Comparison of ENCODE assay signal across 14 mouse cellular contexts in the genomic region with DNA sequence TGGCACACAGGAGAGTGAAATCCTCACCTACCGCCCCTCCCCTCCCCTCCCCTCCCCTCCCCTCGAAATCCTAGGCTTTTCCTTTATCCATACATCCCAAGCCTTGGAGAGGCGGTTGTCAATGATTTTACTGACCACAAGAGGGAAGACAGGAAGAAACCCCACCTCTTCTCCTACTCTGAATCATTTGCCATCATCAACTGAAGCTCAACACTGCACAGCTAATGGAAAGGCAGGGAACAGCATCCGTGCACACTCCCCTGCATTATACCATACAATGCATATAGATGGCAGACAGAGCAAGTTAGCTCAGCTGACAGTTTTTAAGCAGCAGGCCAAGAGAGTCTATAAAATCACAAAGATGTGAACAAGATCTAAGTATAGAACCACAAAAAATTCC. TPM values are rescaled to one million over a fixed set of nuclear protein-coding genes. Genes with fewer than 3 reads are reported as not detected.
A peak's percentile ranks its signal among the peaks of the same experiment; 100 is the strongest.
DNase-seq lines count a peak whose midpoint lies in the region; ATAC-seq and TF ChIP-seq lines count a peak whose summit lies in the region.
"Had no signal": no experiment of that assay in that cellular context is flagged by ENCODE, and none has a peak within 500 bp of the region (broad histone marks: within the 10 kb centered on the region; RNA-seq: fewer than 3 reads in every experiment).

No protein-coding gene starts in this region.

- 0 out of 2 replicates have a peak, but pooled peaks have one; percentile 6 for TF ChIP-seq CTCF in liver, postnatal 0 days (IDR thresholded peaks at IDR 0.05; ENCODE audit: low read depth)

- no peaks in the 10 kb centered on the region for H3K9me3 ChIP-seq in liver, postnatal 0 days (ENCODE audit: low read length)
- H3K9me3 ChIP-seq in liver, embryonic 11.5 days (ENCODE audit: control insufficient read depth, low read length): no peaks in the 10 kb centered on the region
- no peaks in the 10 kb centered on the region for H3K9me3 ChIP-seq in embryonic facial prominence, embryonic 13.5 days
- H3K9me3 ChIP-seq in hindbrain, embryonic 15.5 days: no peaks in the 10 kb centered on the region
- H3K9me3 ChIP-seq: heart, embryonic 10.5 days; liver, embryonic 12.5 days had no signal

- no peaks in the 10 kb centered on the region for H3K27me3 ChIP-seq in liver, postnatal 0 days (ENCODE audit: insufficient read depth, low read length)
- no peaks in the 10 kb centered on the region for H3K27me3 ChIP-seq in liver, embryonic 11.5 days (replicated peaks; ENCODE audit: control insufficient read depth, insufficient read depth, low read length)
- H3K27me3 ChIP-seq in embryonic facial prominence, embryonic 13.5 days: no peaks in the 10 kb centered on the region
- no peaks in the 10 kb centered on the region for H3K27me3 ChIP-seq in hindbrain, embryonic 15.5 days
- H3K27me3 ChIP-seq: liver, embryonic 12.5 days had no signal

- DNase-seq in liver, postnatal 0 days: no peak
- no peak for DNase-seq in liver, embryonic 11.5 days (ENCODE audit: low spot score)
- peak; percentile 74 for DNase-seq in retina, postnatal 1 day
- DNase-seq in frontal cortex, postnatal 36 days (ENCODE audit: low spot score in 2 of 2): no peak
- DNase-seq in lung, postnatal 25 days (ENCODE audit: low spot score): no peak
- DNase-seq: cerebellum, adult 9-10 months; layer of hippocampus, adult 9-11 months; right cerebral cortex, postnatal 14 days had no signal

- H3K4me2 ChIP-seq in liver, postnatal 0 days (ENCODE audit: low read depth, low read length): no peak overlapping the region
- H3K4me2 ChIP-seq in liver, embryonic 11.5 days: no peak overlapping the region
- no peak overlapping the region for H3K4me2 ChIP-seq in embryonic facial prominence, embryonic 13.5 days
- peak overlapping the region; percentile 64 for H3K4me2 ChIP-seq in hindbrain, embryonic 15.5 days
- H3K4me2 ChIP-seq: liver, embryonic 12.5 days had no signal

- H3K36me3 ChIP-seq in liver, postnatal 0 days (replicated peaks; ENCODE audit: insufficient read depth, low read length): no peaks in the 10 kb centered on the region
- H3K36me3 ChIP-seq in liver, embryonic 11.5 days (ENCODE audit: control insufficient read depth, insufficient read depth, low read length): no peaks in the 10 kb centered on the region
- H3K36me3 ChIP-seq in embryonic facial prominence, embryonic 13.5 days: no peaks in the 10 kb centered on the region
- no peaks in the 10 kb centered on the region for H3K36me3 ChIP-seq in hindbrain, embryonic 15.5 days
- H3K36me3 ChIP-seq: heart, embryonic 10.5 days; liver, embryonic 12.5 days had no signal

- ATAC-seq in liver, postnatal 0 days: no peak
- no peak for ATAC-seq in liver, embryonic 11.5 days (replicated peaks; ENCODE audit: low FRiP score)
- no peak for ATAC-seq in embryonic facial prominence, embryonic 13.5 days (ENCODE audit: insufficient number of reproducible peaks, insufficient read depth, low FRiP score, low TSS enrichment, low read depth)
- ATAC-seq in hindbrain, embryonic 15.5 days (ENCODE audit: low FRiP score, low read depth): peak; percentile 96
- ATAC-seq: inflammation-experienced regulatory T-cells, adult 6 months; liver, embryonic 12.5 days had no signal

- TF ChIP-seq EP300 in liver, postnatal 0 days (IDR thresholded peaks at IDR 0.05; ENCODE audit: low read depth): no peak

- H3K27ac ChIP-seq in liver, postnatal 0 days (ENCODE audit: low read depth): no peak overlapping the region
- H3K27ac ChIP-seq in liver, embryonic 11.5 days (ENCODE audit: low read depth, low read length): no peak overlapping the region
- H3K27ac ChIP-seq in embryonic facial prominence, embryonic 13.5 days: 0 out of 2 replicates have a peak overlapping the region, but pooled peaks have one; percentile 33
- H3K27ac ChIP-seq in hindbrain, embryonic 15.5 days (replicated peaks): peak overlapping the region; percentile 78
- H3K27ac ChIP-seq: heart, embryonic 10.5 days; liver, embryonic 12.5 days had no signal

- 51% methylated on average over 4 of the region's 4 CpGs for WGBS in liver, postnatal 0 days (ENCODE audit: insufficient replicate concordance)
- WGBS in liver, embryonic 11.5 days: 33% methylated on average over 4 of the region's 4 CpGs
- 22% methylated on average over 4 of the region's 4 CpGs for WGBS in embryonic facial prominence, embryonic 13.5 days
- 18% methylated on average over 4 of the region's 4 CpGs for WGBS in hindbrain, embryonic 15.5 days

- no peak overlapping the region for H3K9ac ChIP-seq in liver, postnatal 0 days (replicated peaks)
- H3K9ac ChIP-seq in liver, embryonic 11.5 days (ENCODE audit: low read depth, low read length): no peak overlapping the region
- no peak overlapping the region for H3K9ac ChIP-seq in embryonic facial prominence, embryonic 13.5 days
- H3K9ac ChIP-seq in hindbrain, embryonic 15.5 days: peak overlapping the region; percentile 40
- H3K9ac ChIP-seq: liver, embryonic 12.5 days had no signal

- no peaks in the 10 kb centered on the region for H3K4me1 ChIP-seq in liver, postnatal 0 days (ENCODE audit: insufficient read depth)
- no peaks in the 10 kb centered on the region for H3K4me1 ChIP-seq in liver, embryonic 11.5 days (replicated peaks; ENCODE audit: control insufficient read depth, insufficient read depth, low read length)
- H3K4me1 ChIP-seq in embryonic facial prominence, embryonic 13.5 days: peaks cover 42% of the 10 kb centered on the region
- peaks cover 37% of the 10 kb centered on the region for H3K4me1 ChIP-seq in hindbrain, embryonic 15.5 days (replicated peaks)
- H3K4me1 ChIP-seq: liver, embryonic 12.5 days had no signal

- H3K4me3 ChIP-seq in liver, postnatal 0 days (ENCODE audit: low read depth, low read length): no peak overlapping the region
- H3K4me3 ChIP-seq in liver, embryonic 11.5 days (ENCODE audit: low read depth, low read length): no peak overlapping the region
- H3K4me3 ChIP-seq in embryonic facial prominence, embryonic 13.5 days: no peak overlapping the region
- peak overlapping the region; percentile 56 for H3K4me3 ChIP-seq in hindbrain, embryonic 15.5 days
- H3K4me3 ChIP-seq: erythroblast, embryonic 14.5 days; heart, embryonic 10.5 days; liver, embryonic 12.5 days had no signal

RNA-seq across cellular contexts. Expression of gene Arhgef12, which starts 35.9 kb away (rescaled TPM):
- polyA plus RNA-seq in liver, postnatal 0 days (2015; fragmentation: Nextera tagmentation; extraction: Ambion mirVana): 4.3 and 4.8 TPM in 2 replicates
- 5.7 and 7.0 TPM in 2 replicates for polyA plus RNA-seq in liver, embryonic 11.5 days (2014; fragmentation: Nextera tagmentation; extraction: Ambion mirVana)
- polyA plus RNA-seq in embryonic facial prominence, embryonic 13.5 days (2015; fragmentation: Nextera tagmentation; extraction: Ambion mirVana): 16.1 and 16.9 TPM in 2 replicates
- polyA plus RNA-seq in hindbrain, embryonic 15.5 days (2015; fragmentation: Nextera tagmentation; extraction: Ambion mirVana): 18.5 and 20.3 TPM in 2 replicates

RNA-seq across cellular contexts. Expression of gene Tmem136, which starts 45.2 kb away (rescaled TPM):
- polyA plus RNA-seq in liver, postnatal 0 days (2015; fragmentation: Nextera tagmentation; extraction: Ambion mirVana): 0.44 and 0.92 TPM in 2 replicates
- 3.5 and 3.7 TPM in 2 replicates for polyA plus RNA-seq in liver, embryonic 11.5 days (2014; fragmentation: Nextera tagmentation; extraction: Ambion mirVana)
- 7.8 and 9.1 TPM in 2 replicates for polyA plus RNA-seq in embryonic facial prominence, embryonic 13.5 days (2015; fragmentation: Nextera tagmentation; extraction: Ambion mirVana)
- polyA plus RNA-seq in hindbrain, embryonic 15.5 days (2015; fragmentation: Nextera tagmentation; extraction: Ambion mirVana): 7.2 and 10.0 TPM in 2 replicates
- polyA plus RNA-seq: erythroblast, embryonic 14.5 days had no signal

Comparison
In these comparisons a context has a peak if more than half of its experiments do, and no peak if none do; other contexts are left out.
1. H3K27ac ChIP-seq: peak in embryonic facial prominence, embryonic 13.5 days (single experiment) and hindbrain, embryonic 15.5 days (single experiment); none in liver, postnatal 0 days (single experiment) and liver, embryonic 11.5 days (single experiment).